Mouse (Mus musculus): ENCODE data around the gene Gja8.

Gene Gja8

GRCm38 (mm10) chr3:96880385-96880784 is 45.4 kb downstream of the Gja8 start:
- DNase-seq (ENCODE audit: low spot score in 2 of 2): no peak

- no peak for DNase-seq (ENCODE audit: low spot score in 2 of 2)
Observed at GRCm38 (mm10) chr3:96879536-96879935, 46.3 kb downstream of the Gja8 start.

DNA sequence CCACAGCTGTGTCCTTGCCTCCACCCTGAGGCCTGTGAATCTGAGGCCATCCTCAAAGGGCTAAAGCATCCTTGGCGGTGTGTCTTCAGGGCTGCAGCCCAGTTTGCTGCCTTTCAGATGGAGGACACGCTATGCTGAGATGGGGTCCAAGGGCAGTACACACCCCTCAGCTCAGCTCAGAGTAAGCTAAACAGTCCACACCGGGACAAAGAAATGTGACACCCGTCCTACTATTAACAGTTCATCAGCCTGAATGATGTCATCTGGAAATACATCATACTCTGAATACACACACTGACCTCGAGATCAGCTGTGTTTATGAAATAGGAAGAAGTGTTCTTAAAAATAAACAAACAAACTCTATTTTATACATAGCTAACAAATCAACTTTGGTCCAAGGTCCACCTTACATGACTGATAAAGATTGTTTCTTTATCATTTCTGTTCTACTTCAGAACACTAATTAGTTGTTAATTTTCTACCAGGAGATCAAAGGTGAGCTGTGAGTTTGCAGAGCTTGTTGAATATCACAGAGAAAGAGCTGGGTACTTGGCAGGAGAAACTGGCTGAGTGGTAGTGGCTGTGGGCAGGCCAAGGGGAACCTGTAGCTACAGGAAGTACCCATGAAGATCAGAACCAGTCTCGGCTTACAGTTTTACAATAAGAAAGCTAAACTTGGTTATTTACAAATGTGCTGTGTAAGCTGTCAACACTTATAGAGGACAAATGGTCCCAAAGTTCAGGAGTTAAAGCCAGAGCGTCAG is 50.8 kb downstream of the Gja8 start:
- no peak for DNase-seq (ENCODE audit: low spot score in 2 of 2)

GRCm38 (mm10) chr3:96872501-96872900 is 53.3 kb downstream of the Gja8 start:
- no peak for DNase-seq (ENCODE audit: low spot score in 2 of 2)

GRCm38 (mm10) chr3:96871070-96871469 is 54.8 kb downstream of the Gja8 start:
- DNase-seq (ENCODE audit: low spot score in 2 of 2): no peak

DNA sequence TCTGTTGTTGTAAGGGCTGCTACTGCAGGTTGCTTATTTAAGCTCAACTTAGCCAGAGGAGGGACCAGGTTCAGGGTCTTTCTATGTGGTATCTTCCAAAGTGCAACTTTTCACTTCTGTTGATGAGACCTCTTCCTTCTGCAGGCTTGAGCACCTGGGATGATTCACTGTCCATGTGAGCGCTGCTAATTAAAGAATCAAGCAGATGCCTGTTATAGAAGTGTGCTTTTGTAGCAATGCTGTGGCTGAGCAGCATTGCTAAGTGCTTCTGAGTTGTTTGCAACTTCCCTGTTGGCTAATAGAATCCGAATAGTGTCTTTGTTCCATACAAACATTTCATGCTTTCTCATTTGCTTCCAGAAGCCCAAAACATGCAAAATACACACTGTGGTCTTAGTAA is 55.5 kb downstream of the Gja8 start:
- no peak for DNase-seq (ENCODE audit: low spot score in 2 of 2)

DNA sequence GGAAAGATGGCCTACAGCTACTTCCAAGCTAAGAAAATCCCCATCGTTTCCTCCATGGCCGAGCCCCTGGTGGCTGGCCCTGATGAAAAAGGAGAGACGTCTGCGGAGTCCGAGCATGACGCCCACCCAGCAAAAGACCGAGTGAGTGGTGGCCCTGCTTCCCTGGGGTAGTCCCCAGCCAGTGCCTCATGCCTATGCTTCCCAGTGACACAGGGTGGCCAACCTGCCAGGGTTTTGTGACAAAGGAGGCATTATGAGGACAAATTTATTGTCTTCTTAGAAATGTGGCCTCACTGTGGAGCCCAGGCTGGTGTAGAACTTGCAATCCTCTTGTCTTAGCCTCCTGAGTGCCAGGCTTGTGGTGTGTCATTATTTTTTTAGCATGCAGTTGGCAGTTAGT is 56.7 kb downstream of the Gja8 start:
- no peak for DNase-seq (ENCODE audit: low spot score in 2 of 2)

DNA sequence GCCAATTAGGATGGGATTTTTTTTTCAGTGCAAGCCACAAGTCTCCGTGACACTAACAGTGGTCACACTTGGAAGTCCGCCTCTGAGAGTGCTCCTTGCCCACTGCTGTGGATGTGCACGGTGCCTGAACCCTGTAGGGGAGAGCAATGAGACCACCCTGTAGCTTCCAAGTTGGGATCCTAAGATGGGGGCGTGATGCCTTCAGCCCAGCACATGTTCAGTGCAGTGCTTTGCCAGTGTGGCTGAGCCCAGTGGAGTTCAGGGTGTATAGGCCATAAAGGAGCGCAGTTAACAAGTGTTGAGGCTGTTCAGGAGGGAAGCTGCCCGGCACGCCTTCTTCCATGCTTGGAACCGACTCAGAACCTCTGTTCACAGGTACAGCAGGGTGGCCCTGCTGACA is 57.3 kb downstream of the Gja8 start:
- no peak for DNase-seq (ENCODE audit: low spot score in 2 of 2)

GRCm38 (mm10) chr3:96867863-96868262 is 58.0 kb downstream of the Gja8 start:
- DNase-seq (ENCODE audit: low spot score in 2 of 2): no peak
